Mouse (Mus musculus) cerebellum, adult 18-20 months (tissue): ENCODE results near the gene Apoa5.

Source experiments
- DNase-seq, 2 experiments: peaks; one replicate each; pipeline ENCODE4 v3.0.0; 2021

The Apoa5 gene

GRCm38 (mm10) chr9:46268343-46268873, at the start of gene Apoa5:
TSS of gene Apoa5 (plus strand) at chr9:46268633.
- DNase-seq: no peak

GRCm38 (mm10) chr9:46223090-46223489, 45.3 kb upstream of the Apoa5 start:
- no peak for DNase-seq

GRCm38 (mm10) chr9:46224101-46224500, 44.3 kb upstream of the Apoa5 start:
- no peak for DNase-seq

GRCm38 (mm10) chr9:46224945-46225660, 43.3 kb upstream of the Apoa5 start:
- no peak for DNase-seq

- no peak for DNase-seq
Observed at GRCm38 (mm10) chr9:46227064-46227614, 41.3 kb upstream of the Apoa5 start.

- DNase-seq: no peak
Observed at GRCm38 (mm10) chr9:46228491-46228890, 39.9 kb upstream of the Apoa5 start, which contains the start of gene Apoa1. TSS of gene Apoa1 (plus strand) at chr9:46228580.

- DNase-seq: peak; percentile 88 to 94
Observed at GRCm38 (mm10) chr9:46229573-46230449, 38.6 kb upstream of the Apoa5 start.

- no peak for DNase-seq
Observed at GRCm38 (mm10) chr9:46230450-46230975, 37.9 kb upstream of the Apoa5 start.

- peak; percentile 51 to 54 for DNase-seq
Observed at GRCm38 (mm10) chr9:46235196-46235595, 33.2 kb upstream of the Apoa5 start.

GRCm38 (mm10) chr9:46235596-46235648, 33.0 kb upstream of the Apoa5 start, which contains the start of gene Apoc3:
TSS of gene Apoc3 (minus strand) at chr9:46235636.
- no peak for DNase-seq

GRCm38 (mm10) chr9:46235649-46236048, 32.8 kb upstream of the Apoa5 start:
- DNase-seq: no peak

- no peak for DNase-seq
Observed at GRCm38 (mm10) chr9:46238850-46239249, 29.6 kb upstream of the Apoa5 start.

GRCm38 (mm10) chr9:46240526-46241153, 27.8 kb upstream of the Apoa5 start, which contains the start of gene Apoa4:
TSS of gene Apoa4 (plus strand) at chr9:46240696.
- no peak for DNase-seq

GRCm38 (mm10) chr9:46241818-46242217, 26.6 kb upstream of the Apoa5 start:
- DNase-seq: no peak

GRCm38 (mm10) chr9:46243122-46243521, 25.3 kb upstream of the Apoa5 start:
- DNase-seq: no peak

GRCm38 (mm10) chr9:46243584-46243983, 24.8 kb upstream of the Apoa5 start:
- DNase-seq: no peak

- DNase-seq: peak; percentile 79 to 82
Observed at GRCm38 (mm10) chr9:46246752-46247324, 21.6 kb upstream of the Apoa5 start.

- DNase-seq: no peak
Observed at GRCm38 (mm10) chr9:46256177-46256576, 12.3 kb upstream of the Apoa5 start.

- no peak for DNase-seq
Observed at GRCm38 (mm10) chr9:46256658-46257385, 11.6 kb upstream of the Apoa5 start.

GRCm38 (mm10) chr9:46257546-46257945, 10.9 kb upstream of the Apoa5 start:
- no peak for DNase-seq

GRCm38 (mm10) chr9:46259111-46259510, 9.3 kb upstream of the Apoa5 start:
- DNase-seq: no peak

- DNase-seq: no peak
Observed at GRCm38 (mm10) chr9:46261131-46261530, 7.3 kb upstream of the Apoa5 start.
